Mouse (Mus musculus): ENCODE data around the gene Stard13. TPM values are rescaled to one million over a fixed set of nuclear protein-coding genes. Genes with fewer than 3 reads are reported as not detected.

The Stard13 gene
- polyA plus RNA-seq, 2 experiments from 2014 or later, result not detected

DNA sequence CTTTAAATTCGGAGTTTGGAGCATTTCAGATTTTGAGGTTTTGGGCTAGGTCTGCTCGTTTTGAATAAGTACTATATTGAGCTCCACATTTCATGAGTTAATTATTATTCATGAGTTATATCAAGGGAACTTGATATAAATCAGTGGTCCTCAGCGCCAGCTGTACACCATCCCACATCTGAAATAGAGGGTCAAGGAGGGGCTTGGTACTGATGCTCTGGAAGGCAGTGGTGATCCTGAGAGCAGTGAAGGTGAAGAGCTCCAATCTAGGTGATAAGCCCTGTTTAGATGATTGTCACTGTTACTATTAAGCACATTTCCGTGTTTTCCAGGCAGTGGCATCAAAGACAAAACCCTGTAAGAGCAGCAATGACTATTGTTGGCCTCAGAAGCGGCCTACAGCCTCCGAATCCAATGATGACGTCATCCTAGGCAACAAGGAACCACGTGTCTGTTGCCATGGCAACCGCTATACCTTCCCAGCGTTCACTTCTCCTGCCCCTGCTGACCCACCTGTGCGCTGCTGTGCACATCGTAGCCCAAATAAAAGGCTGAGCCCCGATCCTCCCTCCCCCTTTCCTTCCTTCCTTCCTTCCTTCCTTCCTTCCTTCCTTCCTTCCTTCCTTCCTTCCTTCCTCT, 5.2 kb downstream of the Stard13 start:
- ATAC-seq, result no peak

DNA sequence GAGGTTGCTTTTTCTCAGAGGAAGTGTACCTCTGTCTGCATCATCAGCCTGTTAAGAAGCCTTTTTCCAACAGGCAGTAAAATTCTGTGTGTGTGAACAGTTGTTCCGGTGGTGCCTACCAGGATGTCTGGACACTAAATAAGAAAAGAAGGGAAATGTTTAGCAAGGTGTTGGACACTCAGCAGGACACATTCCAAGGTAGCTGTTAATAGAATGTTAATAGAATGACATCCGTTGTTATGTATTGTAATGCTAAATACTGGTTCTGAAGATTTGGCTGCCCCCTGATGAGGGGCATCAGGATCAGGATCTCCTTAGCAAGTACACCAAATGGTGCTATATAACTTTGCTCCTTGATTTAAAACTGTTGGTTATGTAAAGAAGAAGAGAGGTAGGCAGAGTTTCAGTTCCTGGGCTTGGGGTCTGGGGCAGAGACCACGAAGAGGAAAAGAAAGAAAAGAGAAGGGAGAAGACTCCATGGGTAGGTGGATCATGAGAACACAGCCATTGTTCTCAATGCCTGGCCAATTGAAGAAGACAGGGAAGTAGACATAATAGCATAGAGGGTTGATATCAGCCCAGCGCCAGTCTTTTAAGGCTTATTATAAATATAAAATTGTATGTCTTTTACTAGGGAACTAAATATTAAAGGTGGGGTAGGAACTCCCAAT, 9.8 kb downstream of the Stard13 start:
- no peak for ATAC-seq

DNA sequence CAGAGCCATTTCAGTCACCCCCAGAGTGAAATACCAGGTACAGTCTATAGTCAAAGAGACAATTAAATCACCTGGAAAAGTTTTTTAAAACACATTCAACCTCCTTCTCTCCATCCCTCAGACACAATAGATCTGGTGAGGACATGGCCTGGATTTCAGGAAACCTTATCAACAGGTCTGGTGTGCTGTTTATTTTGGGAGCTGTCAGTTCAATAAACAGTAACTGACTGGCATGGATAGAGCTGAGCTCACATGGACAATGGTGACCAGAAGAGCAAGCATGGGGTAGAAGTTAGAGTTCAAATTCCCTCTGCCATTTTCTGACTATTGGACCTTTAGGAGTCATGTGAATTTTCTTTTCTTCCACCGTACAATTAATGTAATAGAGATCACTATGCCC, 10.8 kb downstream of the Stard13 start:
- ATAC-seq, result no peak

DNA sequence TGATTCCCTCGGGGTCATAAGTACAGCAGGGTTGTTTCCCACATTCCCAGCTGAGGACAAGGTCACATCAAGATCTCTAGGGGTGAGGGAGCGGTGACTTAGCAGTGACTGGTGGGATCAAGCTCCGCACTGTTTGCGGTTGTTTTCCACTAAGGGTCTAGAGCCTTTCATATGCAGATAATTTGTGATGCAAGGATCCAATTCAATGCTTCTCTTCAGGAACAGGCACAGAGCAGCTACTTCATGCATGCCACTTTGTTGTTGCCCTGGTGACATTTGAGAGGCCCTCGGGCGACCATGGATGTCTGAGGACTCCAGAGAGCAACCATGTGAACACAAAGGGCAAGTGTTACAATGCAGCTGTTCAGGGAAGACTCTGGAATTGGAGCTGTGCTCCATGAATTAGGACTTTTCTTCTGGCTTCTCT, 14.9 kb downstream of the Stard13 start:
- no peak for ATAC-seq

DNA sequence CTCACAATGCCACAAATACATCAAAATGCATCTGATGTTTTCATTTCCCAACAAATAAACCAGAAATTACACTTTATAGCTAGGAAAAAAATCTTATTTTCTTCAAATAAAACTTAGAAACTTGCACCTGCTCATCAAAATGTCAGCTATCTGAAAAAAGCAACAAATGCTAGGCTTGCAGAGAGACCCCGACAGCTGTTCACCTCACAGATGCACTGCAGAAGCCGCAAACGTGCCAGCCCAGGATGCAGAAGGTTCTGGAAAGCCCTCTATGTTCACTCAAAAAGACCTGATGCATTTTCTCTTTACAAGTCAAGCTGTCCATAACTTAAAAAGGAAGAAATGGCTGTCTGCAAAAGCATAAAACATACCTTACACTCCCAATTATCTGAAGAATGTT, 20.5 kb downstream of the Stard13 start:
- ATAC-seq, result no peak

DNA sequence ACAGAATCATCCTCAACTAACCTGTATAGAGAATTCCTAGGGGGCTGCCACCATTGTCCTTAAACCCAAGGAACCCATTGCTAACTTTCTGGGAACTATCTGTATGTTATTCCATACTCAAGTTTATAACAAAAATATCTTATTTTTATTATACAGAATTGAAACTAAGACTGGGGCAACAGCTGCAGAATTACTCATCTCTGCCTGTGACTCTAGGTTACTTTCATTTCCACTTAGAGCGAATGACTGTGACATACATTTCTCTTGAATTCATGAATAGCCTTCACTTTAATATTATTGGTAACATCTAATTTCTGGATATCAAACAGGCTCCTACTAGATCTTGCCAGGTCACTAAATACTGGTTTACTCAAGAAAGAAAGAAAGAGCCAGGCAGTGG, 22.8 kb downstream of the Stard13 start:
- ATAC-seq, result no peak

DNA sequence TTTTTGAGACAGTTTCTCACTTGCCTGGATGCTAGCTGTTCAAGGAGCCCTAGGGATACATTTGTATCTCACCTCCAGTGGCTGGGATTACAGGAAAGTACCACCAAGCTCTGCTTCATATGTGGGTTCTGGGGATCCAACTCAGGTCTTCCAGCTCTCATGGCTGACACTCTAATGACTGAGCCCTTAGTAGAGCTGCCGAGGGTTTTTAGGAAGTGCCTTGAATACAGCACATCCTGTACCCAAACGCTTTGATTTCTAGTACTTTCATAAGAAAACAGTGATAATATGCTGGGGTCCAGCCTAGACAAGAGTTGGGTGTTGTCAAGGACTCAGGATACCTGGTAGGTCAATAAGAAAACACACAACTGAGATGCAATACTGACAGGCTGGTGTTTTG, 23.6 kb downstream of the Stard13 start:
- ATAC-seq, result no peak

DNA sequence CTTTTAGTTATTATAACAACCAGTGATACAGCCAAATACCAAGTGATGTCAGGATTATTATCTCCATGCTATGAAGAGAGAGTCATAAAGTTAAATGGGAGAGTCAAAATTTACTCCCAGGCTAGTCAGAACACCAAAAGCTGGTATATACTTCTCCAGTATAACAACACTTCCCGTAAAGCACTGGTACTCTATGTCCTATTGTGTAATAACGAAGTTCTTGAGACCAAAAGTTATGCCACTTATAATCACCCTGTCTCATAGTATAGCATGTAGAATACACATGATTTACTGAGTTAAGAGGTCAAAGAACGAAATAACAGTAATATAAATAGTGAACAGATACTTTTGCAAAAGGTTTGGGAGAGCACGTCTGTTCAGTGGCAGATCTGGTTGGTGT, 28.6 kb downstream of the Stard13 start:
- ATAC-seq, result no peak

DNA sequence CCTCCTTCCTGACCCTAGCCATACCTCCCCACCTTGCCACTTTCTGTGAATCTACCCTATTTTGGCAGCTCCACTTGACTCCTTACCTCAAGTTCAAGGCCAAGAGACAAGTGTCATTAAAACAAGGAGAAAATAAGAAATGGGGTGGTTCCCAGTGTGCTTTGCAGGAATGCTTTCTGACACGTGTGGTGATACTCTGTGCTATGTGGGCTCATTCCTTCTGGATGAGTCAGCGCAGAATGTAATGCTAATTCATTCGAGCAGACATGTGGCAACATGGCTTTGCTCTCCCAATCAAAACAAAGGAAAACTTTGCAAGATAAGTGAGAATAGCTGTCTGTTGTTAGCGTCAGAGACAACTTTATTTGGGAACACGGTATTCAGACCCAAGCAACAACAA, 30.7 kb downstream of the Stard13 start:
- no peak for ATAC-seq

DNA sequence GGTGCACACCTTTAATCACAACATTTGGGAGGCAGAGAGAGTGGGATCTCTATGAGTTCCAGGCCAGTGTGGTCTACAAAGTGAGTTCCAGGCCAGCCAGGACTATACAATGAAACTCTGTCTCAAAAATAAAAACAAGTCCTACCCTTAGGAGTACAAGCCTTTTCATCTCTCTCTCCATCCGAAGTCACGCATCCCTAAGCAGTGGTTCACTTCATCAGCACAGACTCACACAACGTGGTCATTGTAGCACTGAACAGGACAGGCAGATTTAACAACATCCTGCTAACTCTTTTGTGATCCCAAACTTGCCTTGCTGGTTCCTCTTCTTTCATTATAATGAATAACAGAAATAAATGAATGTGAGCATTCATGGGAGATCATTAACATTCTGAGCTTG, 32.4 kb downstream of the Stard13 start:
- no peak for ATAC-seq

DNA sequence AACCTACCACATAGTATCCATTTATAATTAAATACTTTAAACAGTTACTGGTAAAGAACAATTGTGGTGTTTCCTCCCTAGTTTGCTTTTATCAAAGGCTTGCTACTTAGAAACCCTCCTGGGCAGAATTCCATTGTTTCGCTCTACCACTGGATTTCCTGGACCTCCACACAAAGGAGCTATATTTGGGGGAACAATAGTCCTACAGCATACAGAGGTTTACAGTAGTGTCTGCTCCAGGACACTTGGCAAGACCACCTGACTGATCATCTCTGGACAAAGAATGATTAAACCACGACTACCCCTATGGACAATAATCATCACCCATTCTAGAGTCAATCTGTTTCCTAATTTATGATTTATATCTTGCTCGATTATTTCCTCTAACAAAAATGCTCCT, 34.4 kb downstream of the Stard13 start:
- ATAC-seq, result no peak

DNA sequence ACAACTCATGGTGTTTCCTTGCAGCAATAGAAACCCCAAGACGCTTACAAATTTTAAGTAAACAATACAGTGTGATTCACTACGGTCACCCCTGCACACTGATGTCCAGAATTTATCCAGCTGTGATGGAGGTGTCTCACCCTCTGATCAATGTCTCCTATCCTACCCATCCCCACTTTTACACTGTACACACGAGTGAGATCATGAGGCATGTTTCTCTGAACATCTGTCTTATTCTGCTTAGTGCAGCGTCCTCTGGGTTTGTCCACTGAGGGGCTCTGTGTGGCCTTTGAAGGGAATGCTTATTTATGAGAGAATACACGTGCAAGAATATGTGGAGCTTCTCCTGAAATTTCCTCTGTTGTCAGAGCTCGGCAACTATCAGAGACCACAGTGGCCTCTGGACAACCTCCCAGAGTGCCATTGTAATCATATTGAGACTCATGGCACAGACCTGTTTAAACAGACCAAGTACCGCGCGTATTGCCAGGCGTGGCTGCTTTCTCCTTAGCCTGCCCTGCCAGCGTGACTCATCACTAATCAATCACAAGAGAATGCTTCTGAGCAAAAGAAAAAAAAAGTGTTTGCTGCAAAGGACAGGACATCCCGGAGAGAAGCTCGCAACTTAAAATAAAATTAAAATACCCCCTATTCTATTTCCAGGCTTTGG, 36.9 kb downstream of the Stard13 start:
- no peak for ATAC-seq

DNA sequence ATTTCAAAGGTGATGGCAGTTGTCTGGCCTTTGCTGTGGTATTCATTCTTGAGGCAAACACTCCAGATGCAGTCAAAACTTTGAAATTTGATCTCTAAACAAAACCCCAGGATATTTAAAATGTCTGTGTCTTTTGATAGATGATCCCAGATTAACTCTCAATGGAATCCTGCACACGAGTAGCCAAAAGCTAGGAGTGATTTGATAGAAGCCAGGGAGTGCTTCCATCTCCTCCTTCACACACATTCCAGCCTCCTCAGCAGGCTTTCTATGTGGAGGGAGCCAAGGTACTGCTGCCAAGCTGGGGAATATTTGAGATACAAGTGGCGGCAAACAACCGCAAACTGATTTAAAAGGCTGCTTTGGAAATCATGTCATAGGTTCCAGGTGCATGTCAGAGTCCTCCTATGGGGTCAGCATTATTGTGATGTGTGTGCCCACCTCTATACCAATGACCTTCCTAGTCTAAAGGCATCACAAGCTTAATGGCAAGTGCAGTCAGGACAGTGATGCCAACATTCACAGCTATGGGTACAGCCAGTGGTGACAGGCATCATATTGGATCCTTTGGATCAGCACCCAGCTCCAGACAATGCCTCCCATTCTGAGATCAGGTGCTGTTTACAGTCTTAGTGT, 39.6 kb downstream of the Stard13 start:
- ATAC-seq, result no peak

DNA sequence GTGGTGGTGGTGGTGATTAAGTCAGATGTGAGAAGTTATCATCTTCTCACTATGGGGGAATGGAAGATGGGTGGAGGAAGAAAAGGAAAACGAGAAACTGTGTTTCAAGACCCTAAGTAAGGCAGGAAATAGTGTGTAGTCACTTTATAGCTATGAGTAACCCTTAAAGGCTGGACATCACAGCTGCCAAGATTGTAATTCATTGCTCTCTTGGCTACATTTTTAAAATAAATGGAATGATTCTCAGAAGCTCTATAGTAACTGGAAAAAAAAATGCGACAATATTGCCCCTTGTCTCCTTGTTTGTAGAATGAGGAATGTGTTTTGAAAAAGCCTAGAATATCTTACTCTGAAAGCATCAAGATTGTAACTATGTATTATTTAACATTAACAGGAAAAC, 41.4 kb downstream of the Stard13 start:
- no peak for ATAC-seq

DNA sequence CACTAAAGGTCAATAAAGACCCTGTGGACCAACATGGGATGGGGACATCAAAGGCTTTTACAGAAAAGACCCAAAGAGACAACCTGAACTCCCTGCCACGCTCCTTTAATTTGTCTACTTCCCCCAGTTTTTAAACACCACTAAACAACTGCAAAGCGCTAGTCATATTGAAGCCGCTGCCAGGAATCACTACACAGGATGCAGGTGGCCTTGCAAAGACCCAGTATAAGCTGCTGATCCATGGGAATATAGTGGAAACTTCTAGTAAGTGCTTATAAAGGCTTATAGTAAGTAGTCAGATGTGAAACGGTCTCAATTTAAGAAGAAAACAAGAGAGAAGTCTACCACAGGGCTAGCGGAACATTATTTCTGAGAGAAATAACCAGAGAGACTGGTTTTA, 42.9 kb downstream of the Stard13 start:
- ATAC-seq, result no peak

DNA sequence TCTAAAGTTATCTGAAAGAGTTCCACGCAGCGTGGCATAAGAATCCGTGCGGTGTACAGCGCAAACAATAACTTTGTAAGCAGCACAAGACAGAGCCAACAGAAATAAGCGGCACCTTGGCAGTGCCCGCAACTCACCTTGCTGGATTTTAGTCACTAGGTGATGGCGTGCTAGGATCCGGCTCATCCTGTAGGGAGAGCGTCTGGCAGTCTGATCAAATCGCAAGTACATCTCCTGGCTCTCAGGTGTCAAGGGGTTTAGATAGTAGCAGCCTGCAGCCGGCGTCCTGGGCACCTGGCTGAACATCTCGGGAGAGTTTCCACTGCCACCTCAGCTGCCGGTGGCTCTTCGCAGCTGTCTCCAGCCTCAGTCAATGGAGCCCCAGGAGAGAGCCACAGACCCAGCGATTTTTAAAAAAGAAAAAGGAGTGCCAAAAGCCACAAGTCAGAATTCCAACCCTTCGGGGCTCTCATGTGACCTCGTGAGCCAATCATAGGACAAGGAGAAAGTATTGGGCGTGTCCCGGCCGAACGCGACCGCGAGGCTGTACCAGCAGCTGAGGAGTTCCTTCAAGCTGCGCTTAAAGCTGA, 43.8 kb downstream of the Stard13 start:
- ATAC-seq, result no peak

DNA sequence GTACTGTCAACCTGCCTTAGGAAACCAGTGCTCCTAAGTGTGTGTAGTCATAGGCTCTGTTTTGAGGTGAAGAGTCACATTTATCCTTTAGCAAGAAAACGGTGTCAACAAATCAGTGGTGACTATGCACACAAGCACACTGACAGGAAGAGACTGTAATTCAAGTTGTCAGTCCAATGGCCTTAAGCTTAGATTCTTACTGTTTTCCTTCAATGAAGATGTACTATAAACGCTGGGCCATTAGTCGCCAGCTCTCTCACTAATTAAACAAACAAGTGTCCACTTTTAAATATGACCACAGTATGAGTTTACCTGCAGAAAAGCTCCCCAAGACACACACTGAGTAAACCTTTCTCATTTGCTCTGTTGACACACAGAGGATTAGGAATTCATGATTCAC, 44.3 kb downstream of the Stard13 start:
- no peak for ATAC-seq

DNA sequence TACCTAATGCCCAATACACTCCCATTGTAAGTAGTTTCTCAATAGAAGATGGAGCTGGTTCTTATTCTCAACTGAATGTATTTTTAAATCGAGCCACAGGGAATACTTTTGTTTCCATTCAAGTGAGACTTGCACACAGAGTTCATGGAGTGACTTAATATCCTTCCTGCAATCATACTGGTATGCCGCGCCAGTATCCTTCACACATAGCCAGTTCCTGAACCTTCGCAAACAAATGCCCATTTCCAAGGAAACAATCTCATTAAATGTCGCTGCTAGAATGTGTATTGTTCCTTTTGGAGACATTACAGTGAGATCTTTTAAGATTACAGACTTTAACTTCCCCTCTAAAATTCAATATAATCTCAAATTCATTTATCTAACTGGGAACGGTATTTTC, 45.0 kb downstream of the Stard13 start:
- ATAC-seq, result no peak

DNA sequence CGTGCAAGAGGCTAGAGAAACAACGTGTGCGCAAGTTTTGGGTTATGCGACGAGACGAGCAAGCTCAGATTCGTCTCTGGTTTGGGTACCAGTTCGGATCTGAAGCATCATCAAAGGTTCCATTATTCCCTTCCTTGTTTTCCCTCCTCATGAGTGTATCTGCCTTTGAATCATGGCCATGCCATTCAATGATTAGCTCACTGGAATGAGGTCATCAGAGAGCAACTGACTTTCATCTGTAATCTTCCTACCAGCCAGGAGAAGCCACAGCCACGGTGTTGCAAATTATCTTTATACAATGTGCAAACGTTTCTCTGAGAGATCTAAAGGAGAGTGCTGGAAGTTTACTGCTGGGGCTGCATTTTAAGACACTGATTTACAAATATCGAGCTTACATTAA, 46.3 kb downstream of the Stard13 start:
- no peak for ATAC-seq

DNA sequence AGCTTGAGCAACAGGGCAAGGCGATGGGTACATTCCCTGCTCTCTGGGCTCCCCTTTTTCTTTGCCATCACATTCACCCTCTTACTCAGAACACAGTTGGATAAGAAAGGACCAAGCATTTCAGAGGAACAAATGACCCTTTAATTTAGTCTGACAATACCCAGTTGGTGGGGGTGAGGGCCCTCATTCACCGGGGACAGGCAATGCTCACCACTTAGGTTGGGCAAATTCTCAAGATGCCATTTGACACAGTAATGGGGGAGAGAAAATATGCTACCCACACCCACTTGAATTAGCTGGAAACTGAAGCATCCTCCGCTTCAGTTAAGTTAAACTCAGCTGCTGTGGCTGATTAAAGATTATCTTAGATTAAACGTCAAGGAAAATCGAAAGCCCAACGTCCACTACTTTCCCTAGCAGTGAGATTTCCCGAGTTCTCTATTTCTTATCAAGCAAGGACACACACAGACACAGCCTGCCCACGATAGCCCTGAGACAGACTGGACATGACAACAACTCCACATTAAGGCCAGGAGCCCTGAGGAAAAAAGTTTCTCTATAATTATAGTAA, 48.3 kb downstream of the Stard13 start:
- ATAC-seq, result no peak

DNA sequence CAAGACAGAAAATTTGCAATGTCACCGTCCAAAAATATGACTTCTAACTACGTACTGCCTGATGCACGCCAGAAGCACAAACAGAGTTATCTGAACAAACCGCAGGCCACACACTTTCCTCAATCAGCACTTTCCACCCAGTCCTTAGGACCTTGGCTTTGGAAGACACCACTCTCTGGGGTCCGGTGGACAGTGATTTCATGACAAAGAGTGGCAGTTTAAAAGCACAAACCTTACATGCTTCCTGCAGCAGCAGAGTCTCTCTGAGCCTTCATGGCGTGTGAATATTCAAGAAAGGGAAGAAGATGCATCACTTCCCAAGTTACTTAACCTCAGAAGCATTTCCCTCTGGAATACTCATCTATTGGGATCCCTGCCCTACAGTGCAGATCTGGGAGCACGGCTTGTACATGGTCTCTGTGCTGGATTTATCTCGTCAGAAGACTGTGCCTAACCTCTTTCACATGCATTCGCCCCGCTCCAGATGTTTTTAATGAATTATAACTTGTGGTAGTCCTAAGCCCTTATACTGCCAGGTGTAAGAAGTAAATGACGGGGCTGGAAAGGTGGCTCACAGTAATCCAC, 49.9 kb downstream of the Stard13 start:
- ATAC-seq, result no peak

DNA sequence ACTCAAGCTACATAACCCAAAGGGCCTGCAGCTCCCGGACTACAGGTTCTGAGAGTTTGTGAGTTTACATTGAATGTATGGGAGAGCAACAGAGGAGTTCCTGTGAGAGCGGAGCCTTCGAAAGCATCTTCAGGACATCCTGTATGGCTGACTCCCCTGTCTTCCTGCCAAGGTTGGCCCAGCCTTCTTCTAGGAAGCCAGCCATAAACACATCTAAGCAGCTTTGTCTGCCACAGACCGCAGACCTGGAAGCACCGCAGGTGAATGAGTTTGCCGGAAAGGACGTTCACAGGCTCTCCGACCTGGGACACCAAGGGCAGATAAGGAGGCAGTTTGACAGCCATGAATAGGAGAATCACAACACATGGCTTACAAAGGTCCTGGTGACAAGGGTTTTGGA, 52.3 kb downstream of the Stard13 start:
- ATAC-seq, result no peak

Data from activated CD4-positive, CD25-positive, alpha-beta regulatory T cell, adult 4 months (primary cell).